Mouse (Mus musculus): ENCODE results near the gene Abhd12b.

Gene Abhd12b

GRCm38 (mm10) chr12:70129105-70129504, 24.8 kb upstream of the Abhd12b start:
- TF ChIP-seq GATA4 (IDR thresholded peaks at IDR 0.05; ENCODE audit: insufficient replicate concordance, low read length), result no peak

- no peak for TF ChIP-seq GATA4 (IDR thresholded peaks at IDR 0.05; ENCODE audit: insufficient replicate concordance, low read length)
Observed at GRCm38 (mm10) chr12:70131042-70131675, 22.8 kb upstream of the Abhd12b start.

GRCm38 (mm10) chr12:70134627-70135235, 19.2 kb upstream of the Abhd12b start:
- no peak for TF ChIP-seq GATA4 (IDR thresholded peaks at IDR 0.05; ENCODE audit: insufficient replicate concordance, low read length)

- no peak for TF ChIP-seq GATA4 (IDR thresholded peaks at IDR 0.05; ENCODE audit: insufficient replicate concordance, low read length)
Observed at GRCm38 (mm10) chr12:70136185-70136756, 17.7 kb upstream of the Abhd12b start.

GRCm38 (mm10) chr12:70137095-70137494, 16.8 kb upstream of the Abhd12b start:
- TF ChIP-seq GATA4 (IDR thresholded peaks at IDR 0.05; ENCODE audit: insufficient replicate concordance, low read length), result no peak

- TF ChIP-seq GATA4 (IDR thresholded peaks at IDR 0.05; ENCODE audit: insufficient replicate concordance, low read length), result no peak
Observed at GRCm38 (mm10) chr12:70137626-70138025, 16.3 kb upstream of the Abhd12b start.

- TF ChIP-seq GATA4 (IDR thresholded peaks at IDR 0.05; ENCODE audit: insufficient replicate concordance, low read length), result no peak
Observed at GRCm38 (mm10) chr12:70139871-70140270, 14.1 kb upstream of the Abhd12b start.

GRCm38 (mm10) chr12:70140542-70140941, 13.4 kb upstream of the Abhd12b start:
- TF ChIP-seq GATA4 (IDR thresholded peaks at IDR 0.05; ENCODE audit: insufficient replicate concordance, low read length), result no peak

- no peak for TF ChIP-seq GATA4 (IDR thresholded peaks at IDR 0.05; ENCODE audit: insufficient replicate concordance, low read length)
Observed at GRCm38 (mm10) chr12:70140993-70141576, 12.9 kb upstream of the Abhd12b start.

- TF ChIP-seq GATA4 (IDR thresholded peaks at IDR 0.05; ENCODE audit: insufficient replicate concordance, low read length), result no peak
Observed at GRCm38 (mm10) chr12:70144637-70145448, 9.1 kb upstream of the Abhd12b start.

GRCm38 (mm10) chr12:70145586-70145985, 8.4 kb upstream of the Abhd12b start:
- TF ChIP-seq GATA4 (IDR thresholded peaks at IDR 0.05; ENCODE audit: insufficient replicate concordance, low read length), result no peak

GRCm38 (mm10) chr12:70147986-70148630, 5.8 kb upstream of the Abhd12b start:
- TF ChIP-seq GATA4 (IDR thresholded peaks at IDR 0.05; ENCODE audit: insufficient replicate concordance, low read length), result no peak

GRCm38 (mm10) chr12:70148631-70149265, 5.2 kb upstream of the Abhd12b start:
- no peak for TF ChIP-seq GATA4 (IDR thresholded peaks at IDR 0.05; ENCODE audit: insufficient replicate concordance, low read length)

- TF ChIP-seq GATA4 (IDR thresholded peaks at IDR 0.05; ENCODE audit: insufficient replicate concordance, low read length), result no peak
Observed at GRCm38 (mm10) chr12:70156222-70156621, 2.3 kb downstream of the Abhd12b start.
